ENCODE assay signal across 19 mouse cellular contexts in genomic region chr13:93550311-93550710, GRCm38 (mm10). TPM values are rescaled to one million over a fixed set of nuclear protein-coding genes. Genes with fewer than 3 reads are reported as not detected.
DNase-seq lines count a peak whose midpoint lies in the region; ATAC-seq and TF ChIP-seq lines count a peak whose summit lies in the region.
"Had no signal": no experiment of that assay in that cellular context is flagged by ENCODE, and none has a peak within 500 bp of the region (broad histone marks: within the 10 kb centered on the region; RNA-seq: fewer than 3 reads in every experiment).

No protein-coding gene starts in this region.

- no peaks in the 10 kb centered on the region for H3K27me3 ChIP-seq in heart, embryonic 12.5 days (replicated peaks)
- H3K27me3 ChIP-seq in cerebellum, adult 2 months (ENCODE audit: control insufficient read depth, insufficient read depth, low read length): no peaks in the 10 kb centered on the region
- H3K27me3 ChIP-seq in hindbrain, embryonic 13.5 days: no peaks in the 10 kb centered on the region
- H3K27me3 ChIP-seq: embryonic facial prominence, embryonic 15.5 days; forebrain, embryonic 13.5 days; limb, embryonic 12.5 days; liver, embryonic 15.5 days; midbrain, embryonic 12.5 days; neural tube, embryonic 12.5 days had no signal

- H3K4me1 ChIP-seq in heart, embryonic 12.5 days (replicated peaks): peaks cover 7% of the 10 kb centered on the region; the same call in 1 of the 2 replicates
- peaks cover 0 to 2% of the 10 kb centered on the region in 2 experiments; a peak in 1 of 4 replicates for H3K4me1 ChIP-seq in ES-E14 (ENCODE audit: control insufficient read depth in 2 of 2, insufficient read depth in 2 of 2, low read length in 2 of 2, poor library complexity in 1 of 2)
- peaks cover 5% of the 10 kb centered on the region; the same call in 1 of the 2 replicates for H3K4me1 ChIP-seq in cerebellum, adult 2 months (ENCODE audit: control insufficient read depth, insufficient read depth, low read length)
- H3K4me1 ChIP-seq in hindbrain, embryonic 13.5 days (replicated peaks): no peaks in the 10 kb centered on the region
- H3K4me1 ChIP-seq: embryonic facial prominence, embryonic 15.5 days; forebrain, embryonic 13.5 days; limb, embryonic 12.5 days; liver, embryonic 15.5 days; midbrain, embryonic 12.5 days; neural tube, embryonic 12.5 days had no signal

- H3K27ac ChIP-seq in heart, embryonic 12.5 days (ENCODE audit: poor library complexity, severe bottlenecking): no peak overlapping the region
- H3K27ac ChIP-seq in ES-E14 (ENCODE audit: insufficient read depth, low read depth, low read length, poor library complexity, severe bottlenecking): 0 out of 2 replicates have a peak overlapping the region, but pooled peaks have one; percentile 43
- no peak overlapping the region for H3K27ac ChIP-seq in cerebellum, adult 2 months (ENCODE audit: insufficient read depth, low read length)
- no peak overlapping the region for H3K27ac ChIP-seq in hindbrain, embryonic 13.5 days
- H3K27ac ChIP-seq: embryonic facial prominence, embryonic 15.5 days; forebrain, embryonic 13.5 days; limb, embryonic 12.5 days; liver, embryonic 15.5 days; midbrain, embryonic 12.5 days; neural tube, embryonic 12.5 days; stomach, postnatal 0 days had no signal

- no peaks in the 10 kb centered on the region for H3K9me3 ChIP-seq in heart, embryonic 12.5 days (replicated peaks)
- no peaks in the 10 kb centered on the region for H3K9me3 ChIP-seq in ES-E14 (ENCODE audit: control insufficient read depth, insufficient read depth, low read depth, low read length)
- no peaks in the 10 kb centered on the region for H3K9me3 ChIP-seq in hindbrain, embryonic 13.5 days
- H3K9me3 ChIP-seq: embryonic facial prominence, embryonic 15.5 days; forebrain, embryonic 13.5 days; limb, embryonic 12.5 days; liver, embryonic 15.5 days; midbrain, embryonic 12.5 days; neural tube, embryonic 12.5 days had no signal

- H3K36me3 ChIP-seq in heart, embryonic 12.5 days: no peaks in the 10 kb centered on the region
- H3K36me3 ChIP-seq in ES-E14 (ENCODE audit: control insufficient read depth, insufficient read depth, low read length, poor library complexity, severe bottlenecking): no peaks in the 10 kb centered on the region
- H3K36me3 ChIP-seq in hindbrain, embryonic 13.5 days: no peaks in the 10 kb centered on the region
- H3K36me3 ChIP-seq: embryonic facial prominence, embryonic 15.5 days; limb, embryonic 12.5 days; liver, embryonic 15.5 days; midbrain, embryonic 12.5 days; neural tube, embryonic 12.5 days had no signal

- H3K4me3 ChIP-seq in heart, embryonic 12.5 days: no peak overlapping the region
- H3K4me3 ChIP-seq in ES-E14 (ENCODE audit: insufficient read depth in 1 of 2, low read depth in 1 of 2, low read length in 2 of 2, poor library complexity in 1 of 2, severe bottlenecking in 1 of 2): no peak overlapping the region
- H3K4me3 ChIP-seq in cerebellum, adult 2 months (replicated peaks; ENCODE audit: insufficient read depth, low read depth, low read length): no peak overlapping the region
- H3K4me3 ChIP-seq in hindbrain, embryonic 13.5 days: no peak overlapping the region
- H3K4me3 ChIP-seq: embryonic facial prominence, embryonic 15.5 days; forebrain, embryonic 13.5 days; limb, embryonic 12.5 days; liver, embryonic 15.5 days; midbrain, embryonic 12.5 days; neural tube, embryonic 12.5 days had no signal

- TF ChIP-seq POLR2A in cerebellum, adult 2 months (IDR thresholded peaks at IDR 0.05; ENCODE audit: borderline replicate concordance, insufficient read depth, low read length): no peak

- in situ Hi-C loops in ES-E14 (cut with MboI; ENCODE audit: low sequenced_read_pairs in 2 of 2, unreplicated experiment in 2 of 2): no loop called here

- no peak for TF ChIP-seq CTCF in cerebellum, adult 2 months (IDR thresholded peaks at IDR 0.05; ENCODE audit: borderline replicate concordance, insufficient read depth, low read depth, low read length)

- no peak overlapping the region for H3K4me2 ChIP-seq in heart, embryonic 12.5 days
- no peak overlapping the region for H3K4me2 ChIP-seq in hindbrain, embryonic 13.5 days
- H3K4me2 ChIP-seq: embryonic facial prominence, embryonic 15.5 days; forebrain, embryonic 13.5 days; limb, embryonic 12.5 days; liver, embryonic 15.5 days; midbrain, embryonic 12.5 days; neural tube, embryonic 12.5 days had no signal

- peak; percentile 35 for DNase-seq in heart, adult 18-20 months
- no peak for DNase-seq in ES-E14 (ENCODE audit: low read depth, low spot score)
- peak; percentile 44 to 67 for DNase-seq in cerebellum, adult 2 months
- peak; percentile 10 for DNase-seq in gastrocnemius, postnatal 10 days
- no peak for DNase-seq in neural tube, embryonic 10.5 days (ENCODE audit: extremely low spot score, low spot score)
- DNase-seq: adrenal gland, postnatal 25 days; kidney, postnatal 25 days; spleen, adult 18-20 months; thymus, postnatal 25 days had no signal

- WGBS in heart, embryonic 12.5 days: 58% methylated on average over 7 of the region's 7 CpGs
- 11% methylated on average over 7 of the region's 7 CpGs for WGBS in cerebellum, adult 2 months
- WGBS in hindbrain, embryonic 13.5 days: 90% methylated on average over 7 of the region's 7 CpGs

- no peak for ATAC-seq in heart, embryonic 12.5 days (ENCODE audit: insufficient number of reproducible peaks, low FRiP score)
- no peak for ATAC-seq in hindbrain, embryonic 13.5 days (ENCODE audit: low FRiP score)
- ATAC-seq: forebrain, embryonic 13.5 days; intestine, postnatal 0 days had no signal

- no peak overlapping the region for H3K9ac ChIP-seq in heart, embryonic 12.5 days
- no peak overlapping the region for H3K9ac ChIP-seq in ES-E14 (ENCODE audit: insufficient read depth, low read depth, low read length, poor library complexity, severe bottlenecking)
- H3K9ac ChIP-seq in hindbrain, embryonic 13.5 days: no peak overlapping the region
- H3K9ac ChIP-seq: embryonic facial prominence, embryonic 15.5 days; forebrain, embryonic 13.5 days; limb, embryonic 12.5 days; liver, embryonic 15.5 days; midbrain, embryonic 12.5 days; neural tube, embryonic 12.5 days had no signal

TF ChIP-seq in ES-E14, 5 proteins besides CTCF, POLR2A, EP300 and RAD21:
- TF ChIP-seq MAFK (IDR thresholded peaks at IDR 0.05; ENCODE audit: insufficient read depth, low read depth, low read length) (no peak), ZNF384 (IDR thresholded peaks at IDR 0.05; ENCODE audit: low read depth, low read length) (no peak), ZC3H11A (IDR thresholded peaks at IDR 0.05; ENCODE audit: borderline replicate concordance, low read depth, low read length) (no peak), CHD2 (IDR thresholded peaks at IDR 0.05; ENCODE audit: low read depth, low read length) (no peak), HCFC1 (IDR thresholded peaks at IDR 0.05; ENCODE audit: borderline replicate concordance, insufficient read depth, low read length) (no peak)
TF ChIP-seq in ES-E14: peak in this region for 0.

RNA-seq across cellular contexts. Expression of gene Jmy, which starts 50.7 kb away (rescaled TPM):
- 10 to 100 TPM; 45.2 to 47.8 TPM for total RNA-seq in heart, adult 18-20 months (2021)
- 8.6 and 9.1 TPM in 2 replicates for polyA plus RNA-seq in heart, embryonic 12.5 days (2016; fragmentation: Nextera tagmentation; extraction: Ambion mirVana)
- 11.8 and 17.7 TPM in 2 replicates for total RNA-seq in ES-E14 (2012; rRNA removed)
- polyA plus RNA-seq in cerebellum, adult 2 months (2012; rRNA removed): 16.7 and 17.6 TPM in 2 replicates
- 10 to 100 TPM; 20.9 to 22.9 TPM for total RNA-seq in gastrocnemius, postnatal 10 days (2021)
- 5.3 and 6.9 TPM in 2 replicates for polyA plus RNA-seq in hindbrain, embryonic 13.5 days (2015; fragmentation: Nextera tagmentation; extraction: Ambion mirVana)

Comparison
In these comparisons a context has a peak if more than half of its experiments do, and no peak if none do; other contexts are left out.
1. DNase-seq: peak in heart, adult 18-20 months (2 of 2), cerebellum, adult 2 months (2 of 2) and gastrocnemius, postnatal 10 days (single experiment); none in ES-E14 (single experiment) and neural tube, embryonic 10.5 days (single experiment).